Mouse (Mus musculus) E14TG2a.4 (cell line): ENCODE measurements around the gene Gm20388.
A peak's percentile ranks its signal among the peaks of the same experiment; 100 is the strongest.
"Not testable (repeated sequence)": the region's sequence is repeated elsewhere in the genome, so short reads cannot be mapped to it uniquely, and the experiment has no call there.

Source experiments
- H3K27me3 ChIP-seq: 2 replicates; pipeline ENCODE4 v1.6.1; 2014; ENCODE audit warnings: low read length, control low read depth; ENCODE audit not compliant: insufficient read depth
- H3K36me3 ChIP-seq: 2 replicates; pipeline ENCODE4 v1.6.1; 2014; ENCODE audit warnings: low read length, control low read depth; ENCODE audit not compliant: insufficient read depth
- H3K4me1 ChIP-seq: replicated peaks from 2 replicates; pipeline ENCODE4 v1.6.1; 2014; ENCODE audit warnings: low read depth, low read length, control low read depth
- H3K4me3 ChIP-seq: replicated peaks from 2 replicates; pipeline ENCODE4 v1.5.1; 2014; ENCODE audit warnings: mild to moderate bottlenecking, low read length
- H3K9me3 ChIP-seq: 2 replicates; pipeline ENCODE4 v1.6.1; 2014; ENCODE audit warnings: low read length, control low read depth
- CTCF ChIP-seq: conservative IDR thresholded peaks from 2 replicates; pipeline ENCODE4 v1.5.1; 2014; ENCODE audit warnings: low read length
- NANOG ChIP-seq: IDR thresholded peaks from 2 replicates; pipeline ENCODE4 v1.6.1; 2014; ENCODE audit warnings: borderline replicate concordance, low read length, mixed read lengths
- POU5F1 ChIP-seq: IDR thresholded peaks from 2 replicates; pipeline ENCODE4 v1.6.1; 2014; ENCODE audit warnings: low read length, borderline replicate concordance

The Gm20388 gene

GRCm38 (mm10) chr8:123432381-123432780 is 3521.7 kb downstream of the Gm20388 start:
- H3K36me3 ChIP-seq = no peaks in the 10 kb centered on the region
- H3K4me1 ChIP-seq = no peaks in the 10 kb centered on the region
- no peaks in the 10 kb centered on the region for H3K9me3 ChIP-seq
- TF ChIP-seq CTCF = no peak
- TF ChIP-seq POU5F1 = no peak
- TF ChIP-seq NANOG = no peak
- H3K27me3 ChIP-seq = no peaks in the 10 kb centered on the region; the same call in 1 of the 2 replicates
- H3K4me3 ChIP-seq = no peak overlapping the region

- not testable (repeated sequence) for H3K9me3 ChIP-seq, H3K27me3 ChIP-seq, H3K36me3 ChIP-seq, H3K4me3 ChIP-seq, H3K4me1 ChIP-seq
Measured at GRCm38 (mm10) chr8:123433241-123433974, 3522.8 kb downstream of the Gm20388 start.

DNA sequence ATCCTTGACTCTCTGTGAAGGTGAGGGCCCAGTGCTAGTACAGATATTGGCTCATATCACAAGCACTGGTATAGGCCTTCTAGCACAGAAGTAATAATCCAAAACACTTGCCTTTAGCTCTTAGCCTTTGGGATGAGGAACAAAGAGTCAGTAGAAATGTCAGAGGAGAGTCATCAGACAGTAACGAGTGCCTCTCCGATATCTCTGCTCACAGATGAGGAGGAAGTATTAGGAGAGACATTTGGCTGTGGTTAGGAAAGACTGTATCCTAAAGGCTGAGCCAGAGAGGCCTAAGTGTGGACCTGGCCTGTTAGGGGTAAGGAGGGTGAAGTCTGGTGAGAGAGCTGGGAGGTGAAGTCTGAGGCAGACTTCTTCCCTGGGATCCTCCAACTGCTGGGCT is 3531.1 kb downstream of the Gm20388 start:
- Histone ChIP-seq H3K4me3 (no peak overlapping the region), H3K9me3 (no peaks in the 10 kb centered on the region), H3K4me1 (peaks cover 35% of the 10 kb centered on the region), H3K36me3 (no peaks in the 10 kb centered on the region), H3K27me3 (no peaks in the 10 kb centered on the region)
- TF ChIP-seq POU5F1 (no peak), CTCF (no peak), NANOG (no peak)

GRCm38 (mm10) chr8:123442351-123442750 is 3531.7 kb downstream of the Gm20388 start:
- H3K4me3 ChIP-seq = no peak overlapping the region
- H3K36me3 ChIP-seq = no peaks in the 10 kb centered on the region
- TF ChIP-seq POU5F1 (no peak), CTCF (no peak), NANOG (no peak)
- H3K9me3 ChIP-seq = no peaks in the 10 kb centered on the region
- H3K27me3 ChIP-seq = no peaks in the 10 kb centered on the region
- peaks cover 40% of the 10 kb centered on the region for H3K4me1 ChIP-seq

DNA sequence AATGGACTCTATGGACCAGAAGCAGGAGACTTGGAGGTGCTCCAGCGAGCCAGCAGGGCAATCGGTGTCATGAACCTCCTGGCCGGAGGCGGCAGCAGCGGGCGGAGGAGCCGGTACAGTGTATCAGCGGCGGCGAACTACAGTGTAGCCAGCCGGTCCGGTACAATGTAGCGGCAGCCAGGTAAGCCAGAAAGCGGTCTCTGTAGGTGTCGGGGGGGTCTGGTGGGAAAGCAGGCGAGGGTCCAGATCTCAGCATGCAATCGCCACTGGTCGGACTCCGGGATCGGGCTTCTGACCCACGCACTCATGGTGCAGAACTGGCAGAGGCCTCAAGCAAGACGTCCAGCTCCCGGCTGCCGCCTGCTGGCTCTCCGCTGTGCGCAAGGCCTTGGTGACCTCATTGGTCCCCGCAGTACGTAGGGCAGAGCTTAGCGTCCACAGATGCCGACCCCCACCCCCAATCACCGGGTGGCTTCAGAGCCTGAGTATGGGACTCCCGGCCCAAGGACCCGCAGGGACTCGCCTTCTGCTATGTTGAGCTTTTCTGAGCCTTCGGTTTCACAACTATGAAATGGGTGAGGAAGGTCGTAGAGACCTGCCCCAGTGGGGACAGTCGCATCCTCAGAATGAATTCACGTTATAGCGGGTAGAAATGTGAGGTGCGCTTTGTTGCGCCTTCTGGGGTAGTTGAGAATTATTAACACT is 3532.4 kb downstream of the Gm20388 start:
- TF ChIP-seq POU5F1 = no peak
- peak; percentile 54 for TF ChIP-seq CTCF
- TF ChIP-seq NANOG = no peak
- Histone ChIP-seq H3K4me3 (peak overlapping the region; percentile 86), H3K27me3 (no peaks in the 10 kb centered on the region), H3K36me3 (no peaks in the 10 kb centered on the region), H3K9me3 (no peaks in the 10 kb centered on the region), H3K4me1 (peaks cover 47% of the 10 kb centered on the region)

GRCm38 (mm10) chr8:123443576-123443921 is 3532.9 kb downstream of the Gm20388 start:
- no peaks in the 10 kb centered on the region for H3K36me3 ChIP-seq
- H3K27me3 ChIP-seq = no peaks in the 10 kb centered on the region
- TF ChIP-seq NANOG (no peak), CTCF (no peak), POU5F1 (no peak)
- peak overlapping the region; percentile 86 for H3K4me3 ChIP-seq
- no peaks in the 10 kb centered on the region for H3K9me3 ChIP-seq
- peaks cover 52% of the 10 kb centered on the region for H3K4me1 ChIP-seq

- Histone ChIP-seq H3K4me3 (peak overlapping the region; percentile 86; the same call in 1 of the 2 replicates), H3K27me3 (no peaks in the 10 kb centered on the region), H3K4me1 (peaks cover 58% of the 10 kb centered on the region), H3K36me3 (peaks cover 2% of the 10 kb centered on the region), H3K9me3 (no peaks in the 10 kb centered on the region)
- TF ChIP-seq NANOG (no peak), POU5F1 (no peak), CTCF (no peak)
Measured at GRCm38 (mm10) chr8:123444131-123444530, 3533.5 kb downstream of the Gm20388 start.

- no peak for TF ChIP-seq CTCF
- no peak for TF ChIP-seq POU5F1
- no peak for TF ChIP-seq NANOG
- Histone ChIP-seq H3K9me3 (no peaks in the 10 kb centered on the region), H3K27me3 (no peaks in the 10 kb centered on the region)
Measured at GRCm38 (mm10) chr8:123445981-123446380, 3535.3 kb downstream of the Gm20388 start.

GRCm38 (mm10) chr8:123446799-123447198 is 3536.2 kb downstream of the Gm20388 start:
- Histone ChIP-seq H3K27me3 (no peaks in the 10 kb centered on the region), H3K4me3 (peak overlapping the region; percentile 60), H3K36me3 (peaks cover 27% of the 10 kb centered on the region), H3K4me1 (peaks cover 68% of the 10 kb centered on the region), H3K9me3 (no peaks in the 10 kb centered on the region)
- TF ChIP-seq NANOG (no peak), CTCF (no peak), POU5F1 (no peak)

More at GRCm38 (mm10) chr8:123445981-123446380, 3535.3 kb downstream of the Gm20388 start:
- Histone ChIP-seq H3K4me1 (peaks cover 68% of the 10 kb centered on the region), H3K36me3 (peaks cover 19% of the 10 kb centered on the region), H3K4me3 (peak overlapping the region; percentile 60)
